Mouse (Mus musculus) cerebellum, adult 2 months (tissue): ENCODE measurements around the gene Lrmda.

ENCODE experiments used
- CTCF ChIP-seq: fragments of 200-500 bp; IDR thresholded peaks from 2 replicates; pipeline ENCODE4 v1.5.1; 2011; ENCODE audit warnings: low read depth, mild to moderate bottlenecking, control low read depth, low read length, moderate library complexity, borderline replicate concordance; ENCODE audit not compliant: insufficient read depth
- POLR2A ChIP-seq: fragments of 200-500 bp; IDR thresholded peaks from 2 replicates; pipeline ENCODE4 v1.6.1; 2011; ENCODE audit warnings: low read length, control low read depth, borderline replicate concordance; ENCODE audit not compliant: insufficient read depth

GRCm38 (mm10) chr14:22918499-22918898, 899.0 kb downstream of the Lrmda start:
- no peak for TF ChIP-seq CTCF
- TF ChIP-seq POLR2A, result no peak
